Mouse (Mus musculus): ENCODE data around the gene Crtc3. TPM values are rescaled to one million over a fixed set of nuclear protein-coding genes. Genes with fewer than 3 reads are reported as not detected.

The Crtc3 gene
- total RNA-seq, 2 experiments from 2014 or later, result 18.3 to 22.2 TPM

DNA sequence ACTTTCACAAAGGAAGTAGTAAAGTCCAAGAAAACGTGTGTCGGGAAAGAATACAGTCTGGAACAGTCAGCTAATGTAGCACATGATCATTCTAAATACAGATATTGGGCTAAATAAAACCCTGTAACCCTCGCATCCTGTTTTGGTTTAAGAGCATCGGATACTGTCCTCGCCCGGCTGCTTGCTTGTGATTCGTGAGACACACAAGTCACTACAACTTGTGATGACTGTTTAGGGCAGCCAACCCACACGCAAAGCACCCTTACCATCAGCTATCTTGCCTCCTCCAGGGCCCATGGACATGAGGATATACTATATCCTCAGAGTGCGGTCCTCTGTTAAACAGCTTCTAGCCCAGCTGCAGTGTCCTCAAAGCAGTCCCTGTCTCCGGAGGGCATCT, 50.2 kb downstream of the Crtc3 start:
- DNase-seq, result no peak

DNA sequence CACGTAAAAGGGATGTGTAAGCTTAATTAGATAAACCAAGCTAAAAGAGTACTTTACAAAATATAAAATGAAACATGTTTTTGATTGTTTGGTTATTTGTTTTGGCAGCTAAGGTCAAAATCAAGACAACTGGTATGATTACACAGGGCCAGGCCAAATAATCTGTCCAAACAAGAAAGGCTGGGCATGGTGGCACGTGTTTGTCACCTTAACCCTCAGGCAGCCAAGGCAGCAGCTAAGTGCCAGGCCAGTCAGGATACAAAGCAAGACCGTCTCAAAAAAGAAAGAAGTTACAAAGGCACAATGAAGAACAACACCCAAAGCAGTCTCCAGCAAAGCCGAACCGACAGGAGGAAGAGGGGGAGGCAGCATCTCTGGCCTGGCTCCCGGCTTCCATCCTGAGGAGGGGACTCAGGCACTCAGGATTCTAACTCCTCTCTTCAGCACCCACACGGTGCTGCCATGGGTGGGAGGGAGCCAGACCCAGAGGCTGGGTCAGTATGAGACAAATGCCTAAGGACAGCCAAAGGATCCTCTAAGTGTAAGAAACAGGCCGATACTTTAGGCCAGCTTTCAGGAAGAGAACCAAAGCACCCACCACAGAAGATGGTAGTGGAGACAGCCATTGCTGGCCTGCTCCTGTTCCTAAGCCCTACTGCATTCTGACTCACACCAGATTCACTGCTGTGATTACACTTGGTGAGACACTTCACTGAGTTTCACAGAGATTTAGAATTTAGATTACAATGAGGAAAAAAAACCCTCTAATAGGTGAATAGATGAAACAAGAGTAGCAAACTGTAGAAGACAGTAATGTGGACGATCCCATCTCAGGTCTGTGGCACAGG, 51.5 kb downstream of the Crtc3 start:
- peak in 1 of 2 experiments; percentile 42 for DNase-seq

DNA sequence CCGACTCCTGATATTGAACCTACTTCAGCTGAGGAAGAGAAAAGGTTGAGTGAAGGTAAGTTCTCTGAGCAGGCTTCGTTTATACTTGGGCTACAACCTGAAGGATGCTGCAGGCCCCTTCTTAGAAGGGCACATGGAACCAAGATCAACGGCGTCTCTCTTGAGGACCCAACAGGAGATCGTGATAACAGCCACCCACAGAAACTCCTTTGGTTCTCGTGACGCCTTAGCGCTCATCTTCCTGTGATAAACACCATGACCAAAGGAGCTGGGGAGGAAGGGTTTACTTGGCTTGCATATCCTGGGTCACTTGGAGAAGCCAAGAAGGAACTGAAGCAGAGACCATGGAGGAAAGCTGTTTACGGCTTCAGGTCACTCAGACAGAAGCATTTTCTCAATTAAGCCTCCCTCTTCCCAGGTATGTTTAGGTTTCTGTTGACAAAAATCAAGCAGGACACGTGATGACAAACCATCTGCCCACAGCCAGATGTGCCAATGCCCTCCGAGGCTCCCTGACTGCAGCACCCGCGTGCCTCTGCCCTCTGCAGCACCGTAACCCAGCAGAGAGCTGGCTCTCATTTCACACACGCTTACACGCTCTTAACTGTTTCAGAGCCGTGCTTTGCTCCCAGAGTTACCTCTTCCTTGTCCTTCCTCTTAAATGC, 52.3 kb downstream of the Crtc3 start:
- DNase-seq, result no peak

DNA sequence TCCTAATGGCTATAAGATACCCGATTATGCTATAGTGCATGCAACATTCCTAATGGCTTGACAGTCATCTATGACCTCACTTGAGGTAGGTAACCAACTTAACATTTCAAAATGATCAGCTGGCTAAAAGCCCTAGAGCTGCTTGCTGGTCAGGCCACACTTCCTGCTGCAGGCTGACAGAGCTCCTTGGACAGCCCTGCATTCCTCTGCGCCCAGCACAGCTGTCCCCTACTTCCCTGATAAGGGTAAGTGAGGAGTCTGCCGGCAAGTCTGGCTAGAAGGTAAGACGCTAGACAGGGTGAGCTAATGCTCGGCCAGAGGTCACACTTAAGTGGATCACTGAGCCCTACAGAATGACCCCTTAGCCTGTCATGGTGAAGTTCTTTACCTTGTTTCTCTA, 52.8 kb downstream of the Crtc3 start:
- DNase-seq, result no peak

DNA sequence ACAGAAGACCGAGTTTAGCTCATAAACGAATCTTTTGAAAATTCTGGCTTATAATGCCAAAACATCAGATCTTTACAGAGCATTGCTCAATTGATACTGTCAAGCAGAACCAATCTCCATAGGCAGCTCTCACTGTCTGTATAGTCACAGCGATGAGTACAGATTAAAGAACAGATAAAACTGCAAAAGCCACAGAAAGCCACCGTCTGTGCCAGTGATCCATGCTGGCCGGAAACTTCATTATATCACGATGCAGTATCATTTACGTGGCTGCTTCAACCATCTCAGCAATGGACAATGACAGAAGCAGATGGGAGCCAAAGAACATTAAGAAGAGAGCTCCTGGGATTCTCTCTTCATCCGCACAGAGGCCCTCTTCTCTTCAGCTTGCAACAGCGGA, 53.9 kb downstream of the Crtc3 start:
- no peak for DNase-seq

DNA sequence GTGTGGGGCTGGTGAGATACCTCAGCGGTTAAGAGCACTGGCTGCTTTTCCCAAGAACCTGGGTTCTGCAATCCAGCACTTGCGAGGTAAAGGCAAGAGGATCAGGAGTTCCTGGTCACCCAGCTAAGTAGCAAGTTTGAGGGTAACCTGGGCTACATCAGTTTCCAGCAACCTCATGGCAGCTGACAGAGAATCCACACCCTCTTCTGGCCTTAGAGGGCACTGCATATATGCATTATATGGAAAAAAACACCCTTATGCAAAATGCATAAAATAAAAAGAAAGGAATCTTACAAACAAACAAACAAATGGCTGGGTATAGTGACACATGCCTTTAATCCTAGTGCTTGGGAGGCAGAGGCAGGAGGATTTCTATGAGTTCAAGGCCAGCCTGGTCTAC, 55.0 kb downstream of the Crtc3 start:
- no peak for DNase-seq

DNA sequence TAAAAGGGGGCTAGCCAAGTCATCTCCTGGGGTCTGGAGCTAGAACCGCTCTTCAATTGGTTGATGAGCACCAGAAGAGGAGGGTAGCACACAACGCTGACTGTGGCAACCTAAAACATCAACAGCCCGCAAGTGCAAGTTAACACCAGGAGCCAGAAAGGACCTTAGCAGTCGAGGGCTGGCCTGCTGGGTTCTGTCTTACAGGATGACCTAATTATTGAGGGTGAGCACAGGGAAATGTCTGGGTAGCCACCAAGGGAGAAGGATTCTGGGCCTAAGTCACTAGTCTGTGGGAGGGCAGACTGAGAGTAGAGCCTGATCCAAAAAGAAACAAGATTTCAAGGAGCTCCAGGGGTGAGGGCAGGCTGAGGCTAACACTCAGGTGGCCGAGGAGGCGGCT, 56.7 kb downstream of the Crtc3 start:
- DNase-seq, result no peak

DNA sequence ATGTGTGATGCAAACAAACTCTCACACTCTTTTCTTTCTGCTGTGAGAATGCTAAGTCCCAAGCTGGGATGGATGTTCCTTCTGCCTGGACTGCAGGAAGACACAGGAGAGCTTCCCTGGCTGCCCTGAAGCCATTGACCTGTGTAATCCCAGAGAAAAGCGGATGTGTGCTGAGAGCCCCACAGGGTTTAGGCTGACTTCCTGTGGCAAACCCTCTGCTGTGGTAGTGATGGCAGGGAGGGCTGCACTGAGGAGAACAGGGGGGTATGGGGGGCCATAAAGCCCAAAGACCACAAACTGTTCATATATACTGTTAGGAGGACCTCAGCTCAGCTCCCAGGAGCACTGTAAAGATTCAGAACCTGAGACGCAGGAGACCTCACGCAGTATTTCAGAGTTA, 57.3 kb downstream of the Crtc3 start:
- DNase-seq, result no peak

DNA sequence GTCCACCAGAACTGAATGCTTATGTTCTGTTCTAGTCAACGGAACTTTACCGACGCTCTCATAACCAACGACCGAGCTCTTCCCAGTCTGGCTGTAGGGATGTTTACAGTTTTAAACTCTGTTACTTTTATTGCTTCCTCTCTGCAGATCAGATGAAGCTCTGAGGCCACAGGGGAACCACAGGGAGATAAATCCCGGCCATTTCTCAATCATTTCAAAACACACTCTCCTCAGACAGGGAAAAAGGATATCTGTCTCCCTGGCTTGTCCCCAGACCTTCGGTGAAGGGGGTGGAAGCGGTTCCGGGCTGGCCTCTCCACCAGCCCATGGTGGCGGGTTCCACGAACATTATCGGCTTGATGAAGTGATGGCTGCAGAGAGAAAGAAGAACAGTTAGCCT, 59.3 kb downstream of the Crtc3 start:
- no peak for DNase-seq

DNA sequence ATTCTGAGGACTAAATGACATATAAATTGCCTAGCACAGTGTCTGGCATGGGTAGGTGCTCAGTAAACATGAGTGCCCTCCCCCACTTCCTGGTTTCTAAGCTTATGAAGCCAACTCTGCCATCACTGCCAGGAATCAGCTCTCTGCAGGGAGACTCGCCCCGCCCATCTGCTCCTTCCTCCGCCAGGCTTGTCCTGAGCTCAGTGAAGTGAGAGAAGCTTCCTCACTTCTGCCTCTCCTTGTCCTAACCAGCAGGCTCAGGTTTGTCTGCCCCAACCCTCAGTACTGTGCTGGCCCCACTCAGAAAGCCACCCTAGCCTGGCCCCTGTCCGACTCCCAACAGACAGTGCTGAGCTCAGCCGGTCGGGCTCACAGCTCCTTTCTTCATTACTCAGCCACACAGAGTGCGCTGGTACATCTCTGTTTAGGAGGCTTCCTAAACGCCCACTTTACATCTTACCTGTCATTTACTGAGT, 59.9 kb downstream of the Crtc3 start:
- peak; percentile 63 to 65 for DNase-seq

DNA sequence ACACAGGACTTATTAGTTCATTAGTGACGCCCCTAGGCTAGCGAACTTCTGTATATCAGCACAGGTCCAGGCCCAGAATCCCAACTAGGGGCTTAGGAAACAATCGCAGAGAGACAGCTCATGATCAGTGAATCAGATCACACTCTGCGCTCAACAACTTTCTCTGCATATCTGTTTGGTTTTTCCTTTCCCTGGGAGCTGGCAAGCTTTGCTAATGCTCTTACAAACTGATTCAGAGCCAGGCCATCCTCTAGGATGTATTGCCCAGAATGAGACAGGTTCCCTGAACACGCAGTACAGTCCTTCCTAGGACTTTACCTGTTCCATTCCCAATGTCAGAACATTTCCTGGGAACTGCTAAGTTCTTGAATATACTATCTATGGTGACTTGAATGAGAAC, 61.7 kb downstream of the Crtc3 start:
- no peak for DNase-seq

DNA sequence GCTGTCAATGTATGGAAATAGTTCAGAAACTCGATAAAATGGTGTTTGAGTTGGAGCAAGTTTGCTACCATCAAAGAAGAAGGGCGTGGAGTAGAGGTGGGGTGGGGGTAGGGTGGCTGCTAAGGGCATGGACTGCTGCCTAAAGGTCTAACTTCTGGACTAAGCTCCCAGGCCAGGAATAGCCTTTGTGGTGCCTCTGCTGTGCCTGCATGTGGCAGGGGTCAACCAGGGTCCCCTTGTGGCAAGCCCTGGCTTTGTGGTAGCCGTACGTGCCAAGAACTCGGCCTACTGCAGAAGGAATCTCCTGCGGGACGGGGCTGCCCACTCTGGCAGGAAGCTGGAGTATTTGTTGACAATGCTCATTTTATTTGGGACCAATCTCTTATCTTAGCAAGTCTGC, 62.8 kb downstream of the Crtc3 start:
- DNase-seq, result no peak

DNA sequence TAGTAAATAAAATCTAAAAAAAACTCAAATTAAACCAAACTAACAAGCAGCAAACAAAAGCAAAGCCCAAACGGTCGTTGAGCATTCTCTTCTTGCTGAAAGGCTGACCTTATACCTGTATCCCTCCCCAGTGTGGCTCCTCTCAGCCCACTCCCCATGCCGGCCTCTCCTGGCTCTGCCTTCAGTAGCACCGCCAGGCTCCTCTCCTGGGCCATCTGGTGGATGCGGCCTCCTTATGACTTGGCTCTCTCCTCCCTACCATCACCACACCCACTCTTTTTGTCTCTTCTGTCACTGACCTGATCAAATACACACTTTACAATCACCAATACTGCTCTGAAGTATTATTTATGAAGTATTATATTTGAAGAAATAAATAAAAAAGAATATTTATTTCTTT, 65.4 kb downstream of the Crtc3 start:
- no peak for DNase-seq

DNA sequence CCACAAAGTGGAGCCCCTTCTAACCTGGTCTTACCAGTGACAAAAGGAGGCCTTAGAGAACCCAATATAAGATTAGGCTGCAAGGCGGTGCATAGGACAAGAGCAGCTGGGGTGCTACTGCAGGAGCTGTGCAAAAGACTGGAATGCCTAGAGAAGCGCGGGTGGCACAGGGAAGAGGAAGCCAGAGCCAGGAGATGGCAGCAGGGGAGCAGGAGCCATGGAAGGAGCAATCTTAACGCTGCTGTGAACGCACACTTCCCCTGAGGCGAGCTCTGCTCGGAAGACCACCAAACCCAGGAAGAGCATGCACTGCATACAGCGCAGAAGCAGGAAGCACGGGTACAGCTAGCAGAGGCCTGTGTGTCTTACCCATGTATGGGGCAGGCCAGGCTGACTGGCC, 72.6 kb downstream of the Crtc3 start:
- no peak for DNase-seq

DNA sequence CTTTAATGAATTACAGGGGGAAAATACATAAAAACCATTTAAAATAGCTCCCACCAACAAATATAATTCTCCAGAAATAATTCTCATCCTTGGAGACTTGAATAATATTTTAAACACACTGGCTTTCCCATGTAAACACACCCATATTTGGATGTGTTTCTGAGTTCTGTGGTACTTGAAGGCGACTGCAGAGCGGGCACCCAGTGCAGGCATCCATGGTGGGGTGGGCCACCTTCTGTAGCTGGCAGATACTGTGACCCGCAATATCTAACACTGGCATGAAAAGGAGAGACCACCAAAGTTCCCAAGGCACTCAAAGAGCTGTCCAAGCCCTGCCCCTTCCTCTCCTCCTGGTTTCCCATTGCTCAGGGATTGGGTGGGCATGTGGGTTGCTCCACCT, 74.6 kb downstream of the Crtc3 start:
- DNase-seq, result no peak

DNA sequence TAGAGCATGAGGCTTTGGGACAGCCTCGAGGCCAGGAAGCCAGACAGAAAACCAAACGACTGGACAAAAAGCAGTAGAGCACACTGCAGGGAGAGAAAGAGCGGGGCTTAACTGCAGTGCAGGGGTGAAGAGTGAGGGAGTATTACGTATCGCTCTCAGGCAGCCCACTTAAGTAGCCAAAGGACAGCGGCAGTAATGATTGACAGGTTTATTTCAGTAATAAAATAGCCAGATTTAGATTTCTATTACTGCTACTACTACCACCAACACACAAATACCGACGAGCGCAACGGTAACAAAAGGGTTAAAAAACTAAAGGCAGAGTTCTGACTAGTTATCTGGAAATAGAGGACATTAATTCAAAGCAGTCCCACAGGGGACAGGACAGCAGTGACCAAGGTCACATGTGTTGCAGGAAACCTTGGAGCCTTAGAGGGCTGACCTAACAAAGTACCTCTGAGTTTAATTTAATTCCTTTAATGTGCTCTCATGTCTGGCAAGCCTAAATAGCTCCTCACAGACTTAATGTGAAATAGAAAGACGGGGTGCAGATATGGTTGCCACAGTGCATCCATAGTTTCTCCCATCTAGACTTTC, 76.4 kb downstream of the Crtc3 start:
- no peak for DNase-seq

DNA sequence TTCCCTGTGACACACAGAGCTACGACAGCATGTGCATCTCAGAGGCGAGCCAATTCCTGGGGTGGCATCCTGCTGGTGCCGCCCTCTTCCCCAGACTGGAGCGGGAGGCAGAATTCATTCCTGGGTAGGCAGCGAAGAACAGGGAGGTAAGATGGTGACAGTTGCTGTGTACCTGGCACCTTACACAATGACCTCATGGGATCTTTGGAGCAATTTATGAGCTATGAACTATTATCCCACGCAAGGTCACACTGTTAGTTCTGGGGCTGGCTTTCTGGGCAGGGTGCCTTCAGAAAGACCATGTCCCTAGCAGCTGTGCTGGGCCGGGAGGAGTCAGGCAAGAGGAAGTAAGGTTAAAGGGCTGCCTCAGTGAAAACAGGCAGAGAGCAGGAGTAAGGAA, 77.0 kb downstream of the Crtc3 start:
- no peak for DNase-seq

DNA sequence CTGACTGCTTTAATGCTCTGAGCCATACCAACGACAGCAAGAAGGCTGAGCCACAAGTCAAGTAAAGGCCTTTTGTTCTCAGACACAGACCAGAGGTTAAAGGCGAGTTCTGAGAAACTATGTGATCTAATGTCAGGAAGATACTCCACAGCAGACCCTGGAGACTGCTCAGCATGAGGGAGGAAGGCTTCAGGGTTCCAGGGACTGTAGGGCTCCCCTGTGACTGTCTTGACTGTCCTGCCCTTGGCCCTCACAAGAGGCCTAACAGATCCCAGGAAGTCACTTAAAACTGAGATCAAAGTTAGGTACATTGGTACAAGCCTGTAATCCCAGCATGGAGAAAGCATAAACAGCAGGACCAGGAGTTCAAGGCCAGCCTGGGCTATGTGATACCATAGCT, 81.2 kb downstream of the Crtc3 start:
- no peak for DNase-seq

DNA sequence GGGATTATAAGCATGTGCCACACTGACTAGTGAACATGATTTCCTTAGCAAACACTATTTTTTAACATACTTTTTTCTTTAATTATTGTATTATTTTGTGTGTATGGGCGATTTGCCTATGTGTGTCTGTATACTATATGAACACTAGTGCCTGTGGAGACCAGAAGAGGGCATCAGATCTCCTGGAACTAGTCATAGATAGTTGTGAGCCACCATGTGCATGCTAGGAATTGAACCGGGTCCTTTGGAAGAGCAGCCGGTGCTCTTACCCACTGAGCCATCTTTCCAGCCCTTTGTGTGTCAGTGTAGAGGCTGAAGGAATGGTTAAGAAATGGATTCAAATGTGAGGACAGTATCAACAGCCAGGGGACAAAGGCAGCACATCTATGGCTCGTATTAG, 82.2 kb downstream of the Crtc3 start:
- DNase-seq, result no peak

DNA sequence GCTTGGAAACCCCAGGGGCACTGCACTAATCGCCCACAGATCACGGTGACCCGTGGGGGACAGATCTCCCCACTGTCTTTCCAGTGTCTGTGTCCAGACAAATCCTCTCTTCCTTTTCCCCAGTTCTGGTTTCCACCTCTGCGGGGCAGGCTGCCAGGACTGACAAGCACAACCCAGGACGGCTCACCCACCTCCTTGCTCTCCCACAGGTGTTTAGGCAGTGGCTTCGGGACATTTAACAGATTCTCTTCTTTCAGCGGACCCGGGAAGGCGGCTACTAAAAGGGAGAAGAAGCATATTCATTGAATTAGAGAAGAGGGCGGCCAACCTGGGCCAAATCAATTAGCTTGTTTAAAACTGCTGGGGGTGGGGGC, 83.1 kb downstream of the Crtc3 start:
- DNase-seq, result no peak

DNA sequence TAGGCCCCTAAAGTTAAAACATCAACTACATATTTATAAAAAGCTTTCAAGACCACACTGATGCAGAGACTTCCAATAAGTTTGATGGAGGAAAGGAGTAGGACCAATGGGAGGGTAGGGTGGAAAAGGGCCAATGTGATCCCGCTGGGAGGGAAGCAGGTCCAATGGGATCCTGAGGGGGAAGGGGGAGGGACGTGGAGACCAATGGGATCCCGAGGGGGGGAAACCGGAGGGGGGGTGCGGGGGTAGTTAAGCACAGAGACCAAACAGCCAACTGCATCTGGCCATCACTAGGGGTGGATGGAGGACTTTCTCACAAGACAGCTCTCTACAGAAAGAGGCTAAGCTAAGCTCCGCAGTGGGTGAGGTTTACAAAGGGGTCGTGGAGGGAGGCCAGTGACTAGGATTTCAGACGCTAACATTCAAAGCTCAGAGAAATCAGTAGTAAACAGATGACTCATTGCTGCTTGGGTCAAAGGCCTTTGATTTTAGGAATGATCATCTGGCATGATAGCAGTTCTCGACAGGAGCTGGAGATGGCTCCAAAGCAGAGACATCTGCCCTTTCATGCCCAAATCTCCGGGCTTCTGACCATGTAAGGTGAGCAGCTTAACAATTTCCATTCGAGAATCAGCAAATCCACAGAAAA, 83.6 kb downstream of the Crtc3 start:
- no peak for DNase-seq

DNA sequence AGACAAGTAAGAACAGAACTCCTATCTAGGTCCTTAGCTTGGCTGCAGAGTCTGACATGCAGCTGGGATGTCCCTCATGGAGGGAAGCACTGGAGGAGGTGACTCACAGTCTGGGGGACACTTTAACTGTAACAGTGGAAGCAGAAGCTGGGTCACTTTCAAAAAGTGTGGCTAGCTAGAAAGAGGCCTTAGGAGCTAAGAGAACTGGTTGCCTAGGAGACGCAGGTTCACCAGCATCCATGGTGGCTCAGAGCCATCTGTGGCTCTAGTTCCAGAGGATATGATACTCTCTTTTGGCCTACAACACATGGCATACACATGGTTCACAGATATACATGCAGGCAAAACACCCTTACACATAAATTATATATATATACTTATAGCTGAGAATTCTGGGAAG, 86.1 kb downstream of the Crtc3 start:
- DNase-seq, result no peak

DNA sequence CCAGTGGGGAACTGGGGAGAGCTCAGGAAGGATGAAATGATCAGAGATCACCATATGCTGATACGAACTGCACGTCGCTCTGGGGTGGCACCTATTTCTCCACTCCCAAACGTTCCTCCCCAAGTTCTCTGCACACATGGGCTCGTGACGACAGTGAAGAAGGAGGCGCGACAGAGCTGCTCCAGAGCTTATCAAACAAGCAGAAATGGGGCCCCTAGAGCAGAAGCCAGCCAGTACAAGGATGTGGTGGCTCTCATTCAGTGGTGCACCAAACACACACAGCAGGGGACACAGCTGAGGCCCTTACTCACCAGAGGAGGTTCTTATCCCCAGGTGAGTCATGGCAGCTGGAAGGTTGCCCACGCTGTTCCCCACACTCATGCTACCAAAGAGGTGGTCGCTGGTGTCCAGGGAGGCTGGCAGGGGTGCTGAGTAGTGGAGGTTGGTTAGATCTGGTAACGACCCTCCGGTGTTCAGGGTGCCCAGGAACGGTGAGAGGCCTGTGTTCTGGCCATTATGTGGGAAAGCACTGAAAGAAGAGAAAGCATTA, 90.2 kb downstream of the Crtc3 start:
- DNase-seq, result no peak

Measured in layer of hippocampus, postnatal 36 days (tissue).